Mouse (Mus musculus): ENCODE results near the gene Zc3h18.

The Zc3h18 gene

GRCm38 (mm10) chr8:122463651-122464640, 87.5 kb downstream of the Zc3h18 start:
- no peak for DNase-seq (ENCODE audit: low spot score in 2 of 2)

- no peak for DNase-seq (ENCODE audit: low spot score in 2 of 2)
Measured at GRCm38 (mm10) chr8:122464985-122465384, 88.6 kb downstream of the Zc3h18 start.

All from spleen, postnatal 14 days (tissue).